Mouse (Mus musculus): ENCODE data around the gene Zbtb22. TPM values are rescaled to one million over a fixed set of nuclear protein-coding genes. Genes with fewer than 3 reads are reported as not detected.
"Not testable (repeated sequence)": the region's sequence is repeated elsewhere in the genome, so short reads cannot be mapped to it uniquely, and the experiment has no call there.

Zbtb22 gene
- polyA plus RNA-seq, 1 experiment: 14.8 TPM

DNA sequence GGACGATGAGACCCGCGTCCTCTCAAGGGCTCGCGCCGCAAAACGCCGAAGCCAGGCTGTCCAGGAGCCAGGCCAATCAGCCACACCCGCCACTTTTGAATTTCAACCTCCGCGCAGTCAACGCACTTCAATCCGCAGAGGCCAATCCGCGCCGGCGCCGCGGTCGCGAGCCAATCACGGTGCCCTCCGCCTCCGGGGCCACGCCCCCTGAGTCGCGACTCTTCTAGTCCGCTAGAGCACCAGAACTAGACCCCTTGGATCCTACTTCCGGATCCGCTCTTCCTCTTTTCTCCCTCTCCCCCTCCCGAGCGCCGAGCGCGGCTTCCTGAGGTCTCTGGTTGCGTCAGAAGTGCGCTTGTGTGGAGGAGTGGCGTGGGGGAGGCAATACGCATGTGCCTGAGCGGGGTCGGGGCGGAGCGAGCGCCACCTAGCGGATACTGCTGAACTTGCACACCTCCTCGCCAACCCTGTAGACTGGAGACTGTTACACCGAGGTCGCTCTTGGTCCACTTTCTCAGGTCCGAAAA, 25.1 kb upstream of the Zbtb22 start, which contains the start of gene Kifc1:
TSS of gene Kifc1 (minus strand) at position 129 of the 527 bp plus-strand sequence.
- TF ChIP-seq EP300 (IDR thresholded peaks at IDR 0.05; ENCODE audit: insufficient read depth, low read depth, low read length) (0 out of 2 replicates have a peak, but pooled peaks have one; percentile 53), POLR2A (IDR thresholded peaks at IDR 0.05; ENCODE audit: insufficient read depth, low read length) (peak; percentile 58), CTCF (IDR thresholded peaks at IDR 0.05; ENCODE audit: low read depth, low read length) (peak; percentile 99)
- Histone ChIP-seq H3K27me3 (ENCODE audit: control insufficient read depth, insufficient read depth, low read length, poor library complexity, severe bottlenecking) (no peaks in the 10 kb centered on the region), H3K36me3 (ENCODE audit: control insufficient read depth, insufficient read depth, low read length, poor library complexity, severe bottlenecking) (peaks cover 17% of the 10 kb centered on the region), H3K9ac (ENCODE audit: low read depth, poor library complexity, severe bottlenecking) (peak within 1 kb of the TSS; percentile 69), H3K27ac (ENCODE audit: insufficient read depth, low read length) (peak within 1 kb of the TSS; percentile 23), H3K4me1 (ENCODE audit: control insufficient read depth, insufficient read depth, low read length) (peaks cover 1% of the 10 kb centered on the region), H3K4me3 (ENCODE audit: low read depth, low read length) (peak within 1 kb of the TSS; percentile 70), H3K9me3 (replicated peaks; ENCODE audit: control insufficient read depth, insufficient read depth, low read length, poor library complexity, severe bottlenecking) (no peaks in the 10 kb centered on the region)

DNA sequence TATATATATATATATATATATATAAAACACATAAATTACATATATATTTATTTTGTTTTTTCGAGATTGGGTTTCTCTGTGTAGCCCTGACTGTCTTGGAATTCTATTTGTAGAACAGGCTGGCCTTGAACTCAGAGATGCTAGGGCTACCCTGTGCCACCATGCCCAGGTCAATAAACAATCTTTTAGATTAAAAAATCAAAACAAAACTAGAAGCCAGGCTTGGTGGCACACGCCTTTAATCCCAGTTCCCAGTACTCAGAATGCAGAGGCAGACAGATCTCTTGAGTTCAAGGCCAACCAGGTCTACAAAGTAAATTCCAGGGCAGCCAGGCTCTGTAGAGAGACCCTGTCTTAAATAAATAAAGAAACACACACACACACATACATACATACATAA, 24.3 kb upstream of the Zbtb22 start:
- TF ChIP-seq POLR2A (IDR thresholded peaks at IDR 0.05; ENCODE audit: insufficient read depth, low read length) (no peak), CTCF (IDR thresholded peaks at IDR 0.05; ENCODE audit: low read depth, low read length) (no peak), EP300 (IDR thresholded peaks at IDR 0.05; ENCODE audit: insufficient read depth, low read depth, low read length) (no peak)
- H3K9me3 ChIP-seq (replicated peaks; ENCODE audit: control insufficient read depth, insufficient read depth, low read length, poor library complexity, severe bottlenecking): no peaks in the 10 kb centered on the region
- no peak overlapping the region for H3K9ac ChIP-seq (ENCODE audit: low read depth, poor library complexity, severe bottlenecking)
- H3K27ac ChIP-seq (ENCODE audit: insufficient read depth, low read length): no peak overlapping the region
- H3K4me3 ChIP-seq (ENCODE audit: low read depth, low read length): no peak overlapping the region
- no peaks in the 10 kb centered on the region for H3K27me3 ChIP-seq (ENCODE audit: control insufficient read depth, insufficient read depth, low read length, poor library complexity, severe bottlenecking)
- peaks cover 1% of the 10 kb centered on the region for H3K4me1 ChIP-seq (ENCODE audit: control insufficient read depth, insufficient read depth, low read length)
- peaks cover 10% of the 10 kb centered on the region for H3K36me3 ChIP-seq (ENCODE audit: control insufficient read depth, insufficient read depth, low read length, poor library complexity, severe bottlenecking)

DNA sequence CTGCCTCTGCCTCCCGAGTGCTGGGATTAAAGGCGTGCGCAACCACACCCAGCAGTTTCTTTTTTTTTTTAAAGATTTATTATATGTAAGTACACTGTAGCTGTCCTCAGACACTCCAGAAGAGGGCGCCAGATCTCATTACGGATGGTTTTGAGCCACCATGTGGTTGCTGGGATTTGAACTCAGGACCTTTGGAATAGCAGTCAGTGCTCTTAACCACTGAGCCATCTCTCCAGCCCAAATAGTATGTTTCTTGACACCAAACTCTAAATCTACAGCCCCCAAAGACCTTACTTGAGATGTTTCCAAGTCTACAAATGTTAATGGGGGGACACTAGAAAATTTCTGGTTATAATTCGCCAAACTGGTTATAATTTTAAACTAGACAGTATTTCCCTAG, 23.8 kb upstream of the Zbtb22 start:
- not testable (repeated sequence) for H3K27ac ChIP-seq (ENCODE audit: insufficient read depth, low read length); H3K9ac ChIP-seq (ENCODE audit: low read depth, poor library complexity, severe bottlenecking); H3K36me3 ChIP-seq (ENCODE audit: control insufficient read depth, insufficient read depth, low read length, poor library complexity, severe bottlenecking); H3K4me3 ChIP-seq (ENCODE audit: low read depth, low read length); H3K4me1 ChIP-seq (ENCODE audit: control insufficient read depth, insufficient read depth, low read length); H3K27me3 ChIP-seq (ENCODE audit: control insufficient read depth, insufficient read depth, low read length, poor library complexity, severe bottlenecking); H3K9me3 ChIP-seq (replicated peaks; ENCODE audit: control insufficient read depth, insufficient read depth, low read length, poor library complexity, severe bottlenecking)

- peak overlapping the region; percentile 88 for H3K27ac ChIP-seq (ENCODE audit: insufficient read depth, low read length)
- peaks cover 1% of the 10 kb centered on the region for H3K4me1 ChIP-seq (ENCODE audit: control insufficient read depth, insufficient read depth, low read length)
- no peak overlapping the region for H3K4me3 ChIP-seq (ENCODE audit: low read depth, low read length)
- H3K9ac ChIP-seq (ENCODE audit: low read depth, poor library complexity, severe bottlenecking): no peak overlapping the region
- H3K36me3 ChIP-seq (ENCODE audit: control insufficient read depth, insufficient read depth, low read length, poor library complexity, severe bottlenecking): peaks cover 3% of the 10 kb centered on the region; the same call in 1 of the 2 replicates
- H3K9me3 ChIP-seq (replicated peaks; ENCODE audit: control insufficient read depth, insufficient read depth, low read length, poor library complexity, severe bottlenecking): no peaks in the 10 kb centered on the region
- TF ChIP-seq EP300 (IDR thresholded peaks at IDR 0.05; ENCODE audit: insufficient read depth, low read depth, low read length) (0 out of 2 replicates have a peak, but pooled peaks have one; percentile 21), POLR2A (IDR thresholded peaks at IDR 0.05; ENCODE audit: insufficient read depth, low read length) (no peak), CTCF (IDR thresholded peaks at IDR 0.05; ENCODE audit: low read depth, low read length) (no peak)
- H3K27me3 ChIP-seq (ENCODE audit: control insufficient read depth, insufficient read depth, low read length, poor library complexity, severe bottlenecking): no peaks in the 10 kb centered on the region
Observed at GRCm38 (mm10) chr17:33892429-33892828, 23.3 kb upstream of the Zbtb22 start.

GRCm38 (mm10) chr17:33893011-33893410, 22.7 kb upstream of the Zbtb22 start:
- H3K27ac ChIP-seq (ENCODE audit: insufficient read depth, low read length): peak overlapping the region; percentile 88

GRCm38 (mm10) chr17:33897114-33897794, 18.4 kb upstream of the Zbtb22 start:
- H3K9me3 ChIP-seq (replicated peaks; ENCODE audit: control insufficient read depth, insufficient read depth, low read length, poor library complexity, severe bottlenecking): no peaks in the 10 kb centered on the region
- no peaks in the 10 kb centered on the region for H3K36me3 ChIP-seq (ENCODE audit: control insufficient read depth, insufficient read depth, low read length, poor library complexity, severe bottlenecking)
- H3K27ac ChIP-seq (ENCODE audit: insufficient read depth, low read length): peak overlapping the region; percentile 67; the same call in 1 of the 2 replicates
- TF ChIP-seq CTCF (IDR thresholded peaks at IDR 0.05; ENCODE audit: low read depth, low read length) (peak; percentile 59), EP300 (IDR thresholded peaks at IDR 0.05; ENCODE audit: insufficient read depth, low read depth, low read length) (no peak), POLR2A (IDR thresholded peaks at IDR 0.05; ENCODE audit: insufficient read depth, low read length) (no peak)
- no peaks in the 10 kb centered on the region for H3K27me3 ChIP-seq (ENCODE audit: control insufficient read depth, insufficient read depth, low read length, poor library complexity, severe bottlenecking)
- peak overlapping the region; percentile 64; the same call in 1 of the 2 replicates for H3K9ac ChIP-seq (ENCODE audit: low read depth, poor library complexity, severe bottlenecking)
- H3K4me1 ChIP-seq (ENCODE audit: control insufficient read depth, insufficient read depth, low read length): peaks cover 11% of the 10 kb centered on the region
- H3K4me3 ChIP-seq (ENCODE audit: low read depth, low read length): no peak overlapping the region

More at GRCm38 (mm10) chr17:33893011-33893410, 22.7 kb upstream of the Zbtb22 start:
- H3K36me3 ChIP-seq (ENCODE audit: control insufficient read depth, insufficient read depth, low read length, poor library complexity, severe bottlenecking); H3K27me3 ChIP-seq (ENCODE audit: control insufficient read depth, insufficient read depth, low read length, poor library complexity, severe bottlenecking); H3K4me1 ChIP-seq (ENCODE audit: control insufficient read depth, insufficient read depth, low read length); H3K4me3 ChIP-seq (ENCODE audit: low read depth, low read length); H3K9ac ChIP-seq (ENCODE audit: low read depth, poor library complexity, severe bottlenecking); H3K9me3 ChIP-seq (replicated peaks; ENCODE audit: control insufficient read depth, insufficient read depth, low read length, poor library complexity, severe bottlenecking): not testable (repeated sequence)

- peak overlapping the region; percentile 64; the same call in 1 of the 2 replicates for H3K9ac ChIP-seq (ENCODE audit: low read depth, poor library complexity, severe bottlenecking)
- H3K27me3 ChIP-seq (ENCODE audit: control insufficient read depth, insufficient read depth, low read length, poor library complexity, severe bottlenecking); H3K4me3 ChIP-seq (ENCODE audit: low read depth, low read length): not testable (repeated sequence)
Observed at GRCm38 (mm10) chr17:33898193-33898592, 17.5 kb upstream of the Zbtb22 start.

More at GRCm38 (mm10) chr17:33898193-33898592, 17.5 kb upstream of the Zbtb22 start:
- H3K4me1 ChIP-seq (ENCODE audit: control insufficient read depth, insufficient read depth, low read length): peaks cover 10% of the 10 kb centered on the region
- H3K9me3 ChIP-seq (replicated peaks; ENCODE audit: control insufficient read depth, insufficient read depth, low read length, poor library complexity, severe bottlenecking); H3K36me3 ChIP-seq (ENCODE audit: control insufficient read depth, insufficient read depth, low read length, poor library complexity, severe bottlenecking): not testable (repeated sequence)
- peak overlapping the region; percentile 92 for H3K27ac ChIP-seq (ENCODE audit: insufficient read depth, low read length)
